Mouse (Mus musculus) megakaryocyte, embryonic 14.5 days (primary cell): ENCODE data around the gene Gm44965.

Experiments used
- FLI1 ChIP-seq: IDR thresholded peaks from 2 replicates; pipeline ENCODE4 v1.6.1; 2012; ENCODE audit warnings: low read length, inconsistent platforms, mixed read lengths
- GATA1 ChIP-seq: IDR thresholded peaks from 3 replicates; pipeline ENCODE4 v1.6.1; 2012; ENCODE audit warnings: mixed read lengths, low read length, inconsistent platforms, borderline replicate concordance

DNA sequence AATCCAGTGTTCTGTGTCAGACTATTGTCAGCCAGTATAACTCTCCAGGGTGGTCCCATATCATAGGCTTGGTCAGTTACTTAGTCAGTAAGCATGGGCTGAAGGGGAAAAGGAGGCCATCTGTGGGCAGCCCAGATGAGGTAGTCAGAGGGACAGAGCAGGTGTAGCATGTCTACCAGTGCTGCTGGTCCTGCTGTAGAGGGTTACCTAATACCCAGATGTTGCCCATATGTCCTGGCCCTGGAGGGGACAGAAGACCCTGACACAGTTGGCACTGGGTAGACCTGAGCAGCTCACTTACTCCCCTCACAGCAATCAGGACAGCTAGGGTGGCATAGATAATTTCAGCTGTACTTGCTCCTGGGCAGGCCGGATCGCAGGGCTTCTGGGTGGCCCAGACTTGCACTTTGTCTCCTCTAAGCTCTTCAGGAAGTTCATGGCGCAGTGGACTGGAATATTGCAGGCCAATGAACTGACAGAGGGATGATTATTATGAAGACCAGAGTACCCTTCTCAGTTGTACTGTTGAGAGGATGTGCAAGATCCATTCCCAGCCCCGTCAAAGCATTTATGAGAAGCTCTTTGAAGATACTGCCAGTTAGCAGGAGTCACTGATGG, 27.9 kb upstream of the Gm44965 start:
- no peak for TF ChIP-seq GATA1
- no peak for TF ChIP-seq FLI1
